Mouse (Mus musculus): ENCODE results near the gene Cdc16. TPM values are rescaled to one million over a fixed set of nuclear protein-coding genes. Genes with fewer than 3 reads are reported as not detected.

The Cdc16 gene
- polyA plus RNA-seq, 1 experiment from 2014 or later: 154 TPM

DNA sequence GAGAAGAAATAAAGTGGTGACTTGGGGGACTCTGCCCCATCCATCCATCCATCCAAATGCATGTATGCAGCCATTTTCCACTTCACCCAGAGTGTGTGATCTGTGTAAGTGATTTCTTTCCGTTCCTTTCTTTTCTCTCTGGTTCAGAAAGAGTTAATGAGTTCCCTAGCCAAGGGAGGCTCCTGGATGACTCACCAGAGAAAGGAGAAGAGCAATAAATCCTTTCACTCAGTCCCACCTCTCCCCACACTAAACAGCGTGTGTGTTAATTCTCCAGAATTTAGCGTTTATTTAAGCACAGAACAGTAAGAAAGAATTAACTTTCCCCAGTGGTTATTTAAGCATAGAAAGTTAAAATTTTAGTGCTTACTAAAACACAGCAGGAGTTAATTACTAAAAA lies 9.8 kb upstream of the Cdc16 start:
- Histone ChIP-seq H3K9ac (ENCODE audit: low read depth, low read length) (no peak overlapping the region), H3K4me1 (ENCODE audit: control insufficient read depth, insufficient read depth, low read length) (no peaks in the 10 kb centered on the region; the same call in 1 of the 2 replicates), H3K9me3 (replicated peaks; ENCODE audit: control insufficient read depth, low read length) (no peaks in the 10 kb centered on the region), H3K4me3 (ENCODE audit: low read depth, low read length) (no peak overlapping the region), H3K36me3 (ENCODE audit: control insufficient read depth, insufficient read depth, low read length) (no peaks in the 10 kb centered on the region), H3K27ac (ENCODE audit: low read depth, low read length) (no peak overlapping the region), H3K4me2 (no peak overlapping the region), H3K27me3 (ENCODE audit: control insufficient read depth, insufficient read depth, low read length) (no peaks in the 10 kb centered on the region)
- 31% methylated on average over 3 of the region's 3 CpGs for WGBS (ENCODE audit: insufficient replicate concordance)
- no peak for ATAC-seq (replicated peaks; ENCODE audit: insufficient number of reproducible peaks, low FRiP score, low TSS enrichment)

DNA sequence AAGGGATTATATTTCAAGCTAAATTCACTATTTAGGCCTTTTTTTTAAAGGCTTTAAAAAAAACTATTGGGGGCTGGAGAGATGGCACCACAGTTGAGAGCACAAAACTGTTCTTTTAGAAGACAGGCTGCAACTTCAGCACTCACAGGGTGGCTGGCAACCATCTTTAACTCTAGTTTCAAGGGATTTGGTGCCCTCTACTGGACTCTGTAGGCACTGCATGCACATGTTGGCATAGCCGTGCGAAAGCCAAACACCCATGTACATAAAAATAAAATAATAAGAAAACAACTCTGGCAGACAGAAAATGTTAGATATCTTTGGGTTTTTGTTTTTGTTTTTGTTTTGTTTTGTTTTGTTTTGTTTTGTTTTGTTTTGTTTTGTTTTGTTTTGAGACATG lies 3.8 kb upstream of the Cdc16 start:
- no peaks in the 10 kb centered on the region for H3K27me3 ChIP-seq (ENCODE audit: control insufficient read depth, insufficient read depth, low read length)
- WGBS (ENCODE audit: insufficient replicate concordance): 27% methylated on average over 2 of the region's 2 CpGs

GRCm38 (mm10) chr8:13756480-13756879 lies 996 bp upstream of the Cdc16 start:
- Histone ChIP-seq H3K4me3 (ENCODE audit: low read depth, low read length) (no peak overlapping the region), H3K36me3 (ENCODE audit: control insufficient read depth, insufficient read depth, low read length) (peaks cover 3% of the 10 kb centered on the region; the same call in 1 of the 2 replicates), H3K9ac (ENCODE audit: low read depth, low read length) (no peak overlapping the region), H3K4me1 (ENCODE audit: control insufficient read depth, insufficient read depth, low read length) (peaks cover 8% of the 10 kb centered on the region), H3K9me3 (replicated peaks; ENCODE audit: control insufficient read depth, low read length) (no peaks in the 10 kb centered on the region), H3K27ac (ENCODE audit: low read depth, low read length) (no peak overlapping the region), H3K27me3 (ENCODE audit: control insufficient read depth, insufficient read depth, low read length) (no peaks in the 10 kb centered on the region), H3K4me2 (no peak overlapping the region)
- ATAC-seq (replicated peaks; ENCODE audit: insufficient number of reproducible peaks, low FRiP score, low TSS enrichment): no peak
- 63% methylated on average over 7 of the region's 7 CpGs for WGBS (ENCODE audit: insufficient replicate concordance)

More for the DNA sequence above, 3.8 kb upstream of the Cdc16 start:
- H3K9ac ChIP-seq (ENCODE audit: low read depth, low read length): no peak overlapping the region
- H3K9me3 ChIP-seq (replicated peaks; ENCODE audit: control insufficient read depth, low read length): no peaks in the 10 kb centered on the region
- peaks cover 4% of the 10 kb centered on the region for H3K4me1 ChIP-seq (ENCODE audit: control insufficient read depth, insufficient read depth, low read length)
- no peak for ATAC-seq (replicated peaks; ENCODE audit: insufficient number of reproducible peaks, low FRiP score, low TSS enrichment)
- H3K4me2 ChIP-seq: no peak overlapping the region
- no peak overlapping the region for H3K4me3 ChIP-seq (ENCODE audit: low read depth, low read length)
- no peak overlapping the region for H3K27ac ChIP-seq (ENCODE audit: low read depth, low read length)
- no peaks in the 10 kb centered on the region for H3K36me3 ChIP-seq (ENCODE audit: control insufficient read depth, insufficient read depth, low read length)

GRCm38 (mm10) chr8:13757805-13758727 lies 590 bp downstream of the Cdc16 start:
- Histone ChIP-seq H3K4me3 (ENCODE audit: low read depth, low read length) (peak overlapping the region; percentile 81), H3K4me1 (ENCODE audit: control insufficient read depth, insufficient read depth, low read length) (peaks cover 8% of the 10 kb centered on the region), H3K9me3 (replicated peaks; ENCODE audit: control insufficient read depth, low read length) (no peaks in the 10 kb centered on the region), H3K36me3 (ENCODE audit: control insufficient read depth, insufficient read depth, low read length) (peaks cover 9% of the 10 kb centered on the region), H3K4me2 (peak overlapping the region; percentile 88), H3K27ac (ENCODE audit: low read depth, low read length) (peak overlapping the region; percentile 72), H3K27me3 (ENCODE audit: control insufficient read depth, insufficient read depth, low read length) (no peaks in the 10 kb centered on the region), H3K9ac (ENCODE audit: low read depth, low read length) (peak overlapping the region; percentile 87)
- peak; percentile 63 for ATAC-seq (replicated peaks; ENCODE audit: insufficient number of reproducible peaks, low FRiP score, low TSS enrichment)
- WGBS (ENCODE audit: insufficient replicate concordance): under 1% methylated on average over 38 of the region's 38 CpGs

DNA sequence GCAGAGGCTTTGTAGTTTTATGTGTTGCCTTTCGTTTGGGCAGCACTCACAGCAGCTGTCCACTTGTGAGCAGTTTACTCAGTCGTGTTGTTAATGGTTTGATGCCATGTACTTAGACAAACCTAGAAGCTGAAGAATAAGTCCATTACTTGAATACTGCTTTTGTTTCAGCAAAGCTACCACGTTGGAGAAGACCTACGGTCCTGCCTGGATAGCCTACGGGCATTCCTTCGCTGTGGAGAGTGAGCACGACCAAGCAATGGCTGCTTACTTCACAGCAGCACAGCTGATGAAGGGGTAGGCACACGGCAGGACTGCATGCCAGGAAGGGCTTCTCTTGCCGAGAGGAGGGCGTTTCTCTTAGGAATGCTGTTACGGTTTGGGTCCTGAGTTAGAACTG lies 11.7 kb downstream of the Cdc16 start:
- H3K9ac ChIP-seq (ENCODE audit: low read depth, low read length): no peak overlapping the region; the same call in 1 of the 2 replicates
- H3K4me1 ChIP-seq (ENCODE audit: control insufficient read depth, insufficient read depth, low read length): no peaks in the 10 kb centered on the region
- no peaks in the 10 kb centered on the region for H3K27me3 ChIP-seq (ENCODE audit: control insufficient read depth, insufficient read depth, low read length)
- WGBS (ENCODE audit: insufficient replicate concordance): 90% methylated on average over 11 of the region's 11 CpGs
- H3K9me3 ChIP-seq (replicated peaks; ENCODE audit: control insufficient read depth, low read length): no peaks in the 10 kb centered on the region
- H3K4me2 ChIP-seq: no peak overlapping the region
- no peak for ATAC-seq (replicated peaks; ENCODE audit: insufficient number of reproducible peaks, low FRiP score, low TSS enrichment)
- H3K27ac ChIP-seq (ENCODE audit: low read depth, low read length): no peak overlapping the region
- no peak overlapping the region for H3K4me3 ChIP-seq (ENCODE audit: low read depth, low read length)
- peaks cover 53% of the 10 kb centered on the region for H3K36me3 ChIP-seq (ENCODE audit: control insufficient read depth, insufficient read depth, low read length)

GRCm38 (mm10) chr8:13780536-13780935 lies 23.1 kb downstream of the Cdc16 start:
- Histone ChIP-seq H3K4me1 (ENCODE audit: control insufficient read depth, insufficient read depth, low read length) (peaks cover 8% of the 10 kb centered on the region), H3K36me3 (ENCODE audit: control insufficient read depth, insufficient read depth, low read length) (peaks cover 32% of the 10 kb centered on the region), H3K27me3 (ENCODE audit: control insufficient read depth, insufficient read depth, low read length) (no peaks in the 10 kb centered on the region), H3K4me2 (no peak overlapping the region), H3K4me3 (ENCODE audit: low read depth, low read length) (no peak overlapping the region), H3K27ac (ENCODE audit: low read depth, low read length) (no peak overlapping the region), H3K9ac (ENCODE audit: low read depth, low read length) (no peak overlapping the region), H3K9me3 (replicated peaks; ENCODE audit: control insufficient read depth, low read length) (no peaks in the 10 kb centered on the region)
- no peak for ATAC-seq (replicated peaks; ENCODE audit: insufficient number of reproducible peaks, low FRiP score, low TSS enrichment)
- 87% methylated on average over 3 of the region's 3 CpGs for WGBS (ENCODE audit: insufficient replicate concordance)

GRCm38 (mm10) chr8:13785250-13785763 lies 27.8 kb downstream of the Cdc16 start, which contains the start of gene Upf3a:
TSS of gene Upf3a (plus strand) at chr8:13785615.
- Histone ChIP-seq H3K4me2 (peak within 1 kb of the TSS; percentile 73), H3K36me3 (ENCODE audit: control insufficient read depth, insufficient read depth, low read length) (peaks cover 20% of the 10 kb centered on the region), H3K27ac (ENCODE audit: low read depth, low read length) (peak within 1 kb of the TSS; percentile 97), H3K27me3 (ENCODE audit: control insufficient read depth, insufficient read depth, low read length) (no peaks in the 10 kb centered on the region), H3K9ac (ENCODE audit: low read depth, low read length) (peak within 1 kb of the TSS; percentile 98), H3K9me3 (replicated peaks; ENCODE audit: control insufficient read depth, low read length) (no peaks in the 10 kb centered on the region), H3K4me3 (ENCODE audit: low read depth, low read length) (peak within 1 kb of the TSS; percentile 77), H3K4me1 (ENCODE audit: control insufficient read depth, insufficient read depth, low read length) (peaks cover 12% of the 10 kb centered on the region)
- WGBS (ENCODE audit: insufficient replicate concordance): under 1% methylated on average over 47 of the region's 47 CpGs
- ATAC-seq (replicated peaks; ENCODE audit: insufficient number of reproducible peaks, low FRiP score, low TSS enrichment): peak; percentile 92

DNA sequence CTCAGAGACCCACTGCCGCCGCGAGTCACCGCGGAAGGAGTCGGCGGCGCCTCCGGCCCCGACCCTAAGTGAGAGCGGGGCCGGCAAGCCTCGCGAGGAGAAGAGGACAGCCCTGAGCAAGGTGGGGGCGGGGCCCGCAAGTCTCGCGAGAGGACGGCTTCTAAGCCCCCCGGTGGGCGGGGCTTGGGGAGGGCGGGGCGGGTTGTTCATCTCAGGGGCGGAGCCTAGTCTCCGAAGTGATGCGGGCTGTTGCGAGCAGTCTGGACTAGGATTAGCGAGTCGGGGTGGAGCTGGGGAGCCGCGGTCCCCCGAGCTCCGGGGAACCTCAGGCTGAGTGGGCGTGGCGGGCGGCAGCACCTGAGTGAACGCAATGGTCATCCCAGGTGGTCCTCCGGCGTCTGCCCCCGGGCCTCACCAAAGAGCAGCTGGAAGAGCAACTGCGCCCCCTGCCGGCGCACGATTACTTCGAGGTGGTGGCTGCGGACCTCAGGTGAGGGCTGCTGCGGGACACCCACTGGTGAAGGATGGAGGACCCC lies 28.4 kb downstream of the Cdc16 start:
- Histone ChIP-seq H3K27me3 (ENCODE audit: control insufficient read depth, insufficient read depth, low read length) (no peaks in the 10 kb centered on the region), H3K27ac (ENCODE audit: low read depth, low read length) (peak overlapping the region; percentile 97), H3K9me3 (replicated peaks; ENCODE audit: control insufficient read depth, low read length) (no peaks in the 10 kb centered on the region), H3K4me3 (ENCODE audit: low read depth, low read length) (peak overlapping the region; percentile 77), H3K36me3 (ENCODE audit: control insufficient read depth, insufficient read depth, low read length) (peaks cover 15% of the 10 kb centered on the region), H3K4me1 (ENCODE audit: control insufficient read depth, insufficient read depth, low read length) (peaks cover 12% of the 10 kb centered on the region), H3K9ac (ENCODE audit: low read depth, low read length) (peak overlapping the region; percentile 98), H3K4me2 (peak overlapping the region; percentile 73)
- WGBS (ENCODE audit: insufficient replicate concordance): under 1% methylated on average over 47 of the region's 47 CpGs
- ATAC-seq (replicated peaks; ENCODE audit: insufficient number of reproducible peaks, low FRiP score, low TSS enrichment): peak; percentile 95

Measured in heart, embryonic 11.5 days (tissue).